Mouse (Mus musculus) bone marrow, adult 2 months (tissue): ENCODE results near the gene Muc2.

Experiments
- CTCF ChIP-seq: fragments of 200-500 bp; IDR thresholded peaks from 2 replicates; pipeline ENCODE4 v1.5.1; 2011; ENCODE audit warnings: low read length, control low read depth; ENCODE audit not compliant: control insufficient read depth, insufficient read depth
- POLR2A ChIP-seq: fragments of 200-500 bp; IDR thresholded peaks from 2 replicates; pipeline ENCODE4 v1.6.1; 2011; ENCODE audit warnings: low read depth, mild to moderate bottlenecking, control low read depth, low read length, borderline replicate concordance; ENCODE audit not compliant: control insufficient read depth

DNA sequence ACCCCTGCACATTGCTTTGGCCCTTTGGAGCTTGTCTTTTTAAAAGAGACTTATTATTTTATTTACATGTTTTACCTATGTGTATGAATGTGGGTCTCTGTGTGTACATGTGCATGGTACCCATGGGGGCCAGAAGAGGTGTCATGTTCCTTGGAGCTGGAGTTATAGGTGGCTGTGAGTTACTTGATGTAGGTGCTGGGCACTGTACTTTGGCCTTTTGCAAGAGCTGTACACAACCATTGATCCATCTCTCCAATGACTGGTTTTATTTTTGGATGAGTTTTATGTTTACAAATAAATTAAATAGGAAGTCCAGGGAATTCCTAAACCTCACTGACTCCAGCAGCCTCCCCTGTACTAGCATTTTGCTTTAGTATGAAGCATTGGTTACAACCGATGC lies 104.1 kb downstream of the Muc2 start:
- TF ChIP-seq CTCF (no peak), POLR2A (no peak)
